Mouse (Mus musculus) embryonic fibroblast, embryonic 13.5 days (primary cell): Measurements from ENCODE around the gene Klf4. TPM values are rescaled to one million over a fixed set of nuclear protein-coding genes. Genes with fewer than 3 reads are reported as not detected.

Experiments
- H3K27ac ChIP-seq: 2 replicates; pipeline ENCODE4 v1.5.1; 2012; ENCODE audit warnings: low read length, control low read depth, inconsistent platforms; ENCODE audit not compliant: insufficient read depth
- H3K4me1 ChIP-seq: 2 replicates; pipeline ENCODE4 v1.6.1; 2011; ENCODE audit warnings: low read length; ENCODE audit not compliant: control insufficient read depth, insufficient read depth
- H3K4me3 ChIP-seq: 2 replicates; pipeline ENCODE4 v1.5.1; 2011; ENCODE audit warnings: mild to moderate bottlenecking, control low read depth, low read length; ENCODE audit not compliant: insufficient read depth
- CTCF ChIP-seq: IDR thresholded peaks from 2 replicates; pipeline ENCODE4 v1.5.1; 2011; ENCODE audit warnings: mild to moderate bottlenecking, control low read depth, low read length, moderate library complexity, borderline replicate concordance; ENCODE audit not compliant: insufficient read depth
- POLR2A ChIP-seq: IDR thresholded peaks from 2 replicates; pipeline ENCODE4 v1.6.1; 2011; ENCODE audit warnings: low read depth, mild to moderate bottlenecking, control low read depth, low read length, moderate library complexity
- polyA plus RNA-seq: library from polyadenylated mRNA; stranded (reverse); fragments of >200 nt; gene quantifications from 2 replicates; pipeline ENCODE4 v1.2.4, GENCODE M21; 2011; ENCODE audit warnings: low read depth; ENCODE audit not compliant: missing spikeins, insufficient read length

Klf4 gene
- 36.5 and 49.2 TPM in 2 replicates for polyA plus RNA-seq

DNA sequence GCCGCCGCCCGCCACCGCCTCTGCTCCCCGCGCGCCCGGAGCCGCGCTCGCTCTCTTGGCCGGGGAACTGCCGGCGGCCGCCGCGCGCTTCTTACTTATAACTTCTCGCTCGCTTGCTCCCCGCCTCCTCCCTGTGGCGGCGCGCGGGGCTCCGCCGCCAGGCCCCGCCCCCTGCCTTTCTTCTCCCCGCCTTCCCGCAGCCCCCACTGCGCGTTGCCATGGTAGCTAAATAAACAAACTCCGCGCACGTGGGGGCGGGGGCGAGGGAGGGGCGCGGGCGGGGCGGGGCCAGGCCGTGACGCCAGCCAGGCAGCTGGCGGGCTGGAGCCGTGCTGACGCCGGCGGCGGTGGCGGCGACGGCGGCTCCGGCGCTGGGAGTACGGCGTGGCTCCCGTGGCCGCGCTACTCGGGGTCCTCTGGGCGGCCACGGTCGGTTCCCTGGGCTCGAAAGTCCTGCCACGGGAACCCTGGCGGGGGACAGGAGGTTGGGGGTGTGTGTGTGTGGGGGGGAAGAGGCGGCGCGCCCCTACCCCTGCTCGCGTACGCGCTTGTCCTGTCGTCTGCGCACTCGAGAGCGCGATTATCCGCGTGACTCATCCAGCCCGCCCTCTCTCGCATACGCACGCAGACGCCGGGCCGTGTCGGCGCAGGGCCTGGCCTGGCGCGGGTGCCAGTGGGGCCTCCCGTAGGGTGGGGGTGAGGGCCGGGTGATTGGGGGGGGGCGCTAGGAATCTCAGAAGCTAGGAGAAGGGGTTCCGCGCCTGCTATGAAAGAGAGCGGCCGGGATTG, at the start of gene Klf4:
Gene Klf4 (minus strand): TSS at position 60 of the 789 bp plus-strand sequence.
- Histone ChIP-seq H3K4me3 (peak within 1 kb of the TSS; percentile 90), H3K4me1 (peaks cover 2% of the 10 kb centered on the region; the same call in 1 of the 2 replicates), H3K27ac (peak within 1 kb of the TSS; percentile 97)
- TF ChIP-seq CTCF (no peak), POLR2A (peak; percentile 61)

DNA sequence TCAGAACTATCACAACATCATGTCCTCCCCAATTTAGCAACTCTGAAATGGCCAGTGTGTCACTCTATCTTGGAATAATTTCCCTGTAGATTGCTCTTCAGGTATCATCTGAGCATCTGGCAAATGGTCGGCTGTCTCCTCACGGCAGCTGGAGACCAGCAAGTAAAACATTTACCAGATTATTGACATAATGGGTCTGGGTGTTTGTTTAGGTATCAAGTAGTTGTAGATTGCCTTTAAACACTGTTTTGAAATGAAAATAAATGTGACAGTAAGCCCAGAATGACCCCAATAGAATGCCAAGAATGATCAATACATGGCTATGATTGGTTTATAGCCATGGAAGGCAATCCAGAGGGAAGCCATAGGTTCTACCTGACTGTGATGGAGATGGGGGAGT, 39.2 kb upstream of the Klf4 start:
- TF ChIP-seq CTCF = no peak
- no peak for TF ChIP-seq POLR2A
- no peak overlapping the region for H3K27ac ChIP-seq
- no peak overlapping the region for H3K4me3 ChIP-seq
- H3K4me1 ChIP-seq = no peaks in the 10 kb centered on the region

DNA sequence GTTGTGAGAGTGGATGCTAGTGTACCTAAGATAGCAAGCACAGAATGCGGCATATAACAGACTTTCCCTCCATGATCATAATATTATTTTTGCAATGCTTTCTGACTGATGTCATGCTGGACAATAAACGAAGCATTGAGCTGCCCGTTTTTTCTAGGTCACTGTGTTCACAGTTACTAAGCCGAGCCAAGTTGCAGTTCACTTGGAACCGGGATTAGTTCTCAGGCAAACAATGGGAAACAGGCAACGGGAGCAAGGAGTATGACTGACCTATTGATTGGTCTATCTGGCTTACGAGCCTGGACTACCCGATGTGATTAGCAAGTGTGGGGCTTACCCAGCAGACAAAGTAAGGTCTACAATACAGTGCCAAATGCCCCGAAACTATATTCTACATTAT, 35.7 kb upstream of the Klf4 start:
- TF ChIP-seq CTCF (no peak), POLR2A (no peak)
- Histone ChIP-seq H3K27ac (no peak overlapping the region), H3K4me3 (no peak overlapping the region), H3K4me1 (no peaks in the 10 kb centered on the region)

DNA sequence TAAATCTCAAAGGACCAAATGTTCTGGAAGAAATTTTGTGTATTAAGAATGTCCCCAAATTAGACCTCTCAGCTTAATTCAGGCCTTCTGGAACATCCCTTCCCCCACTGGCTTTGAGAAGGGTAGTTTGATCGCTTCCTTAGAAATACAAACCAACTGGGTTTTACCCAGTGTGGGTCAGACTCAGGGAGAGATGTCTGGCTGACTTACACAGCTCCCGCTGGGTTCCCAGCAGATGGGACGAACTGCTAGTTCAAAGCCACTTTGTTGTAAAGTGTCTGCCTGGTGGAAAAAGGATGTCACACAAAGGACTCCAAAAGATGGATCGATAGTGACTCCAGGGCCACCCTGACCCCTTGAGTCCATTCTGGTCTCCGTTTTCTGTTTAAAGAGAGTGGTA, 35.3 kb upstream of the Klf4 start:
- Histone ChIP-seq H3K27ac (no peak overlapping the region), H3K4me1 (no peaks in the 10 kb centered on the region), H3K4me3 (no peak overlapping the region)
- no peak for TF ChIP-seq POLR2A
- no peak for TF ChIP-seq CTCF

DNA sequence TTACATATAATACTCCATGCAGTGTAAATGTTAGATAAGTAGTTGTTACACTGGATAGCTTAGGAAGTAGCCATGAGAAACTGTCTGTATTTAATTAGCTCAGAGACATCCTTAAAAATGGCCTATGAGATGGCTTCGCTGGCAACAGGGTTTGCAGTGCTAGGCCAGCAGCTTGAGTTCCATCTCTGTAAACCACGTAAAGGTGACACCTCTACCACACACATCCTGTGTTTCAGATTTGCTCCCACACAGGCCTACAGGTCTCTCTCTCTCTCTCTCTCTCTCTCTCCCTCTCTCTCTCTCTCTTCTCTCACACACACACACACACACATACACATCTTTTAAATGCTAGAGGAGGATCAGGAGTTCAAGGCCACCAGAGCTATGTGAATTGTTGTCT, 32.1 kb upstream of the Klf4 start:
- H3K4me3 ChIP-seq = no peak overlapping the region
- H3K4me1 ChIP-seq = no peaks in the 10 kb centered on the region
- TF ChIP-seq CTCF = no peak
- no peak for TF ChIP-seq POLR2A
- no peak overlapping the region for H3K27ac ChIP-seq

GRCm38 (mm10) chr4:55563050-55563449, 30.8 kb upstream of the Klf4 start:
- Histone ChIP-seq H3K27ac (no peak overlapping the region), H3K4me3 (no peak overlapping the region), H3K4me1 (no peaks in the 10 kb centered on the region)
- TF ChIP-seq POLR2A (no peak), CTCF (no peak)

GRCm38 (mm10) chr4:55562062-55562461, 29.8 kb upstream of the Klf4 start:
- H3K4me1 ChIP-seq = no peaks in the 10 kb centered on the region
- H3K27ac ChIP-seq = no peak overlapping the region
- no peak overlapping the region for H3K4me3 ChIP-seq
- TF ChIP-seq CTCF (no peak), POLR2A (no peak)

GRCm38 (mm10) chr4:55546869-55547268, 14.6 kb upstream of the Klf4 start:
- peaks cover 2% of the 10 kb centered on the region; the same call in 1 of the 2 replicates for H3K4me1 ChIP-seq
- TF ChIP-seq CTCF (no peak), POLR2A (no peak)
- H3K27ac ChIP-seq = no peak overlapping the region

GRCm38 (mm10) chr4:55542753-55543152, 10.5 kb upstream of the Klf4 start:
- Histone ChIP-seq H3K4me1 (peaks cover 13% of the 10 kb centered on the region), H3K27ac (peak overlapping the region; percentile 32; the same call in 1 of the 2 replicates), H3K4me3 (no peak overlapping the region)
- TF ChIP-seq POLR2A = no peak
- TF ChIP-seq CTCF = no peak

More at GRCm38 (mm10) chr4:55546869-55547268, 14.6 kb upstream of the Klf4 start:
- no peak overlapping the region for H3K4me3 ChIP-seq

GRCm38 (mm10) chr4:55541654-55542053, 9.4 kb upstream of the Klf4 start:
- Histone ChIP-seq H3K4me1 (peaks cover 13% of the 10 kb centered on the region), H3K27ac (peak overlapping the region; percentile 39; the same call in 1 of the 2 replicates), H3K4me3 (no peak overlapping the region)
- TF ChIP-seq CTCF (no peak), POLR2A (no peak)

DNA sequence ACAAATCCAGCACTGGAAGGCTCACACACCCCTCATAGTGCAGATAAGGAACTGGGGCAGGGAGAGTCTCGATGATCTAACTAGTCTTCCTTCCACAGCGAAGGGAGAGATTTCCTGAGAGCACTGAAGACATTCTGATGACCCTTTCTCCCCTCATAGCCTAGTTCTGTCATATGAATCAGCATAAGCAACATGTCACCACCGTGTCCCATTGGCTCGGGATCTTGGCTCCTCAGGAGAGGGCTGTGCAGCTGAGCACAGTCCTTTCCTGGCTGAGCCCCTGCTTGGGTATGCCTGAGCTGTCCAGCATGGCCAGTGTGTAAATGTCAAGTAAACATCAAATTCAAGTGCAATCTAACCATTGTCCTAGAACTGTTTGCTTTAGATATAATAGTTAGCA, 9.0 kb upstream of the Klf4 start:
- TF ChIP-seq POLR2A = no peak
- TF ChIP-seq CTCF = no peak
- Histone ChIP-seq H3K4me1 (peaks cover 13% of the 10 kb centered on the region), H3K27ac (peak overlapping the region; percentile 39), H3K4me3 (no peak overlapping the region)
